Mouse (Mus musculus) midbrain, embryonic 16.5 days (tissue): ENCODE results near the gene Ccdc34. TPM values are rescaled to one million over a fixed set of nuclear protein-coding genes. Genes with fewer than 3 reads are reported as not detected.

Experiments used
- ATAC-seq: fragments of 200-750 bp; cut with Nextera tagmentation; 2 replicates; pipeline ENCODE4 v1.8.0; 2017; ENCODE audit warnings: moderate TSS enrichment
- H3K27ac ChIP-seq: fragments of 300-500 bp; sonication (generic); 2 replicates; pipeline ENCODE4 v1.5.1; 2014; ENCODE audit warnings: mild to moderate bottlenecking, low read length, mixed read lengths
- H3K27me3 ChIP-seq: fragments of 300-500 bp; sonication (generic); 2 replicates; pipeline ENCODE4 v1.6.1; 2014; ENCODE audit warnings: low read depth, low read length, mixed read lengths; ENCODE audit not compliant: control insufficient read depth, insufficient read depth
- H3K36me3 ChIP-seq: fragments of 300-500 bp; sonication (generic); 2 replicates; pipeline ENCODE4 v1.6.1; 2014; ENCODE audit warnings: mild to moderate bottlenecking, low read length, moderate library complexity, mixed read lengths; ENCODE audit not compliant: control insufficient read depth, insufficient read depth
- H3K4me1 ChIP-seq: fragments of 300-500 bp; sonication (generic); 2 replicates; pipeline ENCODE4 v1.6.1; 2014; ENCODE audit warnings: mild to moderate bottlenecking, low read length, mixed read lengths; ENCODE audit not compliant: control insufficient read depth, insufficient read depth
- H3K4me2 ChIP-seq: fragments of 300-500 bp; sonication (generic); 2 replicates; pipeline ENCODE4 v1.6.1; 2014; ENCODE audit warnings: mild to moderate bottlenecking, low read length, mixed read lengths
- H3K4me3 ChIP-seq: fragments of 300-500 bp; sonication (generic); 2 replicates; pipeline ENCODE4 v1.5.1; 2014; ENCODE audit warnings: low read depth, mild to moderate bottlenecking, low read length, moderate library complexity, mixed read lengths
- H3K9ac ChIP-seq: fragments of 300-500 bp; sonication (generic); 2 replicates; pipeline ENCODE4 v1.6.1; 2014; ENCODE audit warnings: low read depth, low read length, mixed read lengths
- H3K9me3 ChIP-seq: fragments of 300-500 bp; sonication (generic); replicated peaks from 2 replicates; pipeline ENCODE4 v1.6.1; 2014; ENCODE audit warnings: mild to moderate bottlenecking, low read length, mixed read lengths; ENCODE audit not compliant: control insufficient read depth, poor library complexity, severe bottlenecking
- WGBS: fragments of 180-500 bp; shearing (Covaris S2); extraction: QIAGEN DNeasy Blood & Tissue Kit; methylation state at CpG from one replicate; pipeline ENCODE4 v1.1.7; 2014; 5-methylcytosine and 5-hydroxymethylcytosine counted together
- polyA plus RNA-seq: library from polyadenylated mRNA; unstranded; fragments of >200 nt; fragmentation: Nextera tagmentation; extraction: Ambion mirVana; gene quantifications from 2 replicates; pipeline ENCODE4 v1.2.1, GENCODE M21; 2015

Gene Ccdc34
- polyA plus RNA-seq, 1 experiment from 2014 or later = 29.0 TPM

- no peaks in the 10 kb centered on the region for H3K9me3 ChIP-seq
- no peak overlapping the region for H3K4me2 ChIP-seq
- ATAC-seq = no peak
Measured at GRCm38 (mm10) chr2:110009449-110009848, 8.2 kb upstream of the Ccdc34 start.

GRCm38 (mm10) chr2:110012184-110012725 lies 5.4 kb upstream of the Ccdc34 start:
- Histone ChIP-seq H3K9me3 (no peaks in the 10 kb centered on the region), H3K27ac (no peak overlapping the region), H3K27me3 (no peaks in the 10 kb centered on the region), H3K9ac (no peak overlapping the region), H3K36me3 (peaks cover 14% of the 10 kb centered on the region), H3K4me3 (no peak overlapping the region), H3K4me1 (no peaks in the 10 kb centered on the region), H3K4me2 (no peak overlapping the region)
- no peak for ATAC-seq
- 85% methylated on average over 13 of the region's 13 CpGs for WGBS

More at GRCm38 (mm10) chr2:110009449-110009848, 8.2 kb upstream of the Ccdc34 start:
- no peaks in the 10 kb centered on the region for H3K27me3 ChIP-seq
- H3K4me1 ChIP-seq = no peaks in the 10 kb centered on the region
- no peak overlapping the region for H3K4me3 ChIP-seq
- peaks cover 16% of the 10 kb centered on the region for H3K36me3 ChIP-seq
- H3K27ac ChIP-seq = no peak overlapping the region
- H3K9ac ChIP-seq = no peak overlapping the region

GRCm38 (mm10) chr2:110017087-110017486 lies 530 bp upstream of the Ccdc34 start:
- Histone ChIP-seq H3K4me3 (peak overlapping the region; percentile 53), H3K27me3 (no peaks in the 10 kb centered on the region), H3K4me1 (peaks cover 26% of the 10 kb centered on the region), H3K36me3 (peaks cover 5% of the 10 kb centered on the region), H3K9ac (peak overlapping the region; percentile 72), H3K4me2 (peak overlapping the region; percentile 81), H3K27ac (peak overlapping the region; percentile 79), H3K9me3 (no peaks in the 10 kb centered on the region)
- 0 out of 2 replicates have a peak, but pooled peaks have one; percentile 22 for ATAC-seq
- WGBS = 45% methylated on average over 7 of the region's 7 CpGs

- 0 out of 2 replicates have a peak, but pooled peaks cover 2% of the 10 kb centered on the region for H3K36me3 ChIP-seq
- no peak overlapping the region for H3K9ac ChIP-seq
- ATAC-seq = no peak
- peak overlapping the region; percentile 11; the same call in 1 of the 2 replicates for H3K4me2 ChIP-seq
- H3K4me1 ChIP-seq = peaks cover 26% of the 10 kb centered on the region
- H3K9me3 ChIP-seq = no peaks in the 10 kb centered on the region
- H3K27ac ChIP-seq = no peak overlapping the region
- H3K4me3 ChIP-seq = no peak overlapping the region
- 82% methylated on average over 4 of the region's 4 CpGs for WGBS
- no peaks in the 10 kb centered on the region for H3K27me3 ChIP-seq
Measured at GRCm38 (mm10) chr2:110019656-110020055, 2.0 kb downstream of the Ccdc34 start.

- no peak overlapping the region for H3K4me3 ChIP-seq
- no peaks in the 10 kb centered on the region for H3K27me3 ChIP-seq
- whole genome bisulfite sequencing = 97% methylated on average over 1 of the region's 1 CpGs
- H3K4me1 ChIP-seq = peaks cover 26% of the 10 kb centered on the region
- no peak overlapping the region for H3K4me2 ChIP-seq
- H3K9ac ChIP-seq = no peak overlapping the region
- no peak overlapping the region for H3K27ac ChIP-seq
- H3K9me3 ChIP-seq = no peaks in the 10 kb centered on the region
- H3K36me3 ChIP-seq = 0 out of 2 replicates have a peak, but pooled peaks cover 2% of the 10 kb centered on the region
- no peak for ATAC-seq
Measured at GRCm38 (mm10) chr2:110020430-110020829, 2.8 kb downstream of the Ccdc34 start.

- no peaks in the 10 kb centered on the region for H3K9me3 ChIP-seq
- no peaks in the 10 kb centered on the region for H3K27me3 ChIP-seq
- no peak for ATAC-seq
- no peak overlapping the region for H3K4me3 ChIP-seq
- no peak overlapping the region for H3K27ac ChIP-seq
- no peak overlapping the region for H3K9ac ChIP-seq
- no peak overlapping the region for H3K4me2 ChIP-seq
- peaks cover 8% of the 10 kb centered on the region; the same call in 1 of the 2 replicates for H3K36me3 ChIP-seq
- WGBS = 44% methylated on average over 4 of the region's 4 CpGs
- 0 out of 2 replicates have a peak, but pooled peaks cover 2% of the 10 kb centered on the region for H3K4me1 ChIP-seq
Measured at GRCm38 (mm10) chr2:110036265-110036664, 18.6 kb downstream of the Ccdc34 start.

GRCm38 (mm10) chr2:110036665-110037064 lies 19.0 kb downstream of the Ccdc34 start:
- Histone ChIP-seq H3K4me1 (0 out of 2 replicates have a peak, but pooled peaks cover 2% of the 10 kb centered on the region), H3K4me2 (no peak overlapping the region), H3K4me3 (no peak overlapping the region), H3K27me3 (no peaks in the 10 kb centered on the region), H3K36me3 (peaks cover 8% of the 10 kb centered on the region; the same call in 1 of the 2 replicates), H3K9ac (no peak overlapping the region), H3K27ac (no peak overlapping the region), H3K9me3 (no peaks in the 10 kb centered on the region)
- WGBS = 79% methylated on average over 4 of the region's 4 CpGs
- no peak for ATAC-seq

- 92% methylated on average over 2 of the region's 2 CpGs for WGBS
- H3K9me3 ChIP-seq = no peaks in the 10 kb centered on the region
- ATAC-seq = no peak
- H3K27me3 ChIP-seq = no peaks in the 10 kb centered on the region
- no peak overlapping the region for H3K9ac ChIP-seq
- 0 out of 2 replicates have a peak, but pooled peaks cover 2% of the 10 kb centered on the region for H3K4me1 ChIP-seq
- no peak overlapping the region for H3K4me2 ChIP-seq
- H3K27ac ChIP-seq = no peak overlapping the region
- no peak overlapping the region for H3K4me3 ChIP-seq
- H3K36me3 ChIP-seq = peaks cover 8% of the 10 kb centered on the region; the same call in 1 of the 2 replicates
Measured at GRCm38 (mm10) chr2:110037221-110037620, 19.6 kb downstream of the Ccdc34 start.

- no peak for ATAC-seq
- Histone ChIP-seq H3K9me3 (no peaks in the 10 kb centered on the region), H3K9ac (no peak overlapping the region), H3K27ac (no peak overlapping the region), H3K27me3 (no peaks in the 10 kb centered on the region), H3K36me3 (peaks cover 3% of the 10 kb centered on the region; the same call in 1 of the 2 replicates), H3K4me2 (no peak overlapping the region), H3K4me1 (0 out of 2 replicates have a peak, but pooled peaks cover 2% of the 10 kb centered on the region), H3K4me3 (no peak overlapping the region)
- 90% methylated on average over 5 of the region's 5 CpGs for WGBS
Measured at GRCm38 (mm10) chr2:110038341-110038740, 20.7 kb downstream of the Ccdc34 start.
